Mouse (Mus musculus) heart, postnatal 10 days (tissue): ENCODE results near the gene Bhlha15. TPM values are rescaled to one million over a fixed set of nuclear protein-coding genes. Genes with fewer than 3 reads are reported as not detected.

ENCODE experiments used
- DNase-seq, 2 experiments: peaks; one replicate each; pipeline ENCODE4 v3.0.0; 2021
- intact Hi-C: fragments of 180-260 bp; cut with DNase I; formaldehyde crosslinking; loops from one replicate; pipeline ENCODE4 v1.15.1; 2025
- total RNA-seq, 2 experiments: library from RNA; stranded (reverse); gene quantifications; 2 replicates each; pipeline ENCODE4 v1.2.3; 2021

The Bhlha15 gene
- total RNA-seq, 2 experiments from 2014 or later = not detected

GRCm38 (mm10) chr5:144189327-144189726 is 759 bp upstream of the Bhlha15 start:
- intact Hi-C loops = no loop called here

GRCm38 (mm10) chr5:144191026-144191425 is 940 bp downstream of the Bhlha15 start:
- intact Hi-C loops = no loop called here
- DNase-seq = no peak

More at GRCm38 (mm10) chr5:144189327-144189726, 759 bp upstream of the Bhlha15 start:
- no peak for DNase-seq

GRCm38 (mm10) chr5:144192673-144193072 is 2.6 kb downstream of the Bhlha15 start:
- intact Hi-C loops = no loop called here
- DNase-seq = no peak

DNA sequence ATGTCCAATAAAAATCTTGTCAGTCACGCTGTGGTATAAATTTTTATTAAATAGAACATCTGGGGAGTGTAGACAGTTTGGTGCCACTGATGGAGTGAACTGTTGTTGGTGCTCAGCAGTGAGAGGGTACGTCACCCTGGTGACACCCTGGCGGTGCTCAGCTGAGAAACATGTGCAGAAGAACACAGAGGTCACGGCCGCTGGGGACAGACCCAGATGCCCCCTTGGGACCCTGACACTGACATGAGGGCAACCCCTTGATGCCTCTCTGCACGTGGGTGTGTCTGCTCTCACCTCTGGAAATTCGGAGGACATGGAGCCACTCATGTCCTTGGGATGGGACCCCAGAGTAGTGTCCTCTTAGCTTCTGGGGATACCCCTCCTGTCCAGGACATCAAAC is 4.3 kb downstream of the Bhlha15 start:
- no peak for DNase-seq
- intact Hi-C loops = no loop called here

- no peak for DNase-seq
- intact Hi-C loops = no loop called here
Measured at GRCm38 (mm10) chr5:144195567-144195966, 5.5 kb downstream of the Bhlha15 start.

GRCm38 (mm10) chr5:144200616-144201015 is 10.5 kb downstream of the Bhlha15 start:
- intact Hi-C loops = no loop called here
- DNase-seq = no peak

DNA sequence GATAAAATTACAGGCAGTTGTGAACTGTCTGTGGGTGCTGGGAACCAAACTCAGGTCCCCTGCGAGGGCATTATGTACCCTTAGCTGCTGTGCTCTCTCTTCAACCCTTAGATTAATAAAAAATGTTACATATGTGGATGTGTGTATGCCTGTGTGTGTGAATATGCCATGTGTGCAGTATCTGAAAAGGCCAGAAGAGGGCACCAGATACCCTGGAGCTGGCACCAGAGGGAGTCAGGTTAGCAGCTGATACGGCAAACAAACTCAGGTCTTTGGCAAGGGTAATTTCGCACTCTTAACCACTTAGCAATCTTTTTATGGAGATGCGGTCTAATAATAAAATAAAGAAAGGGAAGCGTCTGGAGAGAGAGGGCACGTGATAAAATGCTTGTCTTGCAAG is 12.3 kb downstream of the Bhlha15 start:
- intact Hi-C loops = no loop called here
- DNase-seq = no peak

GRCm38 (mm10) chr5:144203398-144203959 is 13.4 kb downstream of the Bhlha15 start:
- intact Hi-C loops = no loop called here
- DNase-seq = no peak

- DNase-seq = no peak
- intact Hi-C loops = no loop called here
Measured at GRCm38 (mm10) chr5:144204303-144204702, 14.2 kb downstream of the Bhlha15 start.

DNA sequence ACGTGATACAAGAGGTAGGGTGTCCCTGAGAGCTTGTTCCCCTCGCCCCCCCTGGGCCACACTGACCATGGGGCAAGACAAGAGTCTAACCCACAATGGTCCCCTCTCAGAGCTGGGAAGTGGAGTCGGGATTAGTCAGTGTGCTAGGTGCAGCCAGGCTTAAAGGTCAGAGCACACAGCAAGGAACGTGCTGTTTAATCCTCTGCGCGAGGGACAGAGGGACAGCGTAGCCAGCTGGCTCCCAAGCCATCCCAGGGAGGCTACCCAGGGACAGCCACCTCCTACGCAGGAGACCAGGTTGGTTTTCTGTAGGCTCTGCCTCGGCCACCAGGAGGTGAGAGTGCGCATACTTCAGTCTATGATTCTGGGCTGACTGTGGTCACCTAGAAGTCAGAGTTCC is 14.8 kb downstream of the Bhlha15 start:
- DNase-seq = no peak
- intact Hi-C loops = no loop called here

DNA sequence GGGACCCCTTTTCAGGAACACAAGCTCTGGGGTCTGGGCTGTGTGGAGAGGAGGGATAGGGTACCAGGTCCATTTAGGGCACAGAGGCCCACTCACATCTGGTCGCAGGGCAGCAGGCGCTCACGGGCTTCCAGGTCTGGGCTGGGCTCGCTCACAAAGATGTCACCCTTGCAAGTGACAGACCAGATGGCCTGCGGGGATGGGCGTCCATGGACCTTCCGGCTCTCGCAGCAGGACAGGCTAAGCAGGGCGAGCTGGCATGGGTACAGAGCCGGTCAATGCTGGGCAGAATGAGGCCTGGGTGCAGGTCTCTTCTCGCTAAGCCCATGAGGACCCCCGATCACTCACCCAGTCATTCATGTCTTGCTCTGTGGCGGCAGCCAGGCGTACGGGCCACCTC is 16.0 kb downstream of the Bhlha15 start:
- intact Hi-C loops = loop anchor here (2.0 kb wide), 1 partner anchor 529 kb away; no protein-coding TSS in a partner anchor
- DNase-seq = no peak

DNA sequence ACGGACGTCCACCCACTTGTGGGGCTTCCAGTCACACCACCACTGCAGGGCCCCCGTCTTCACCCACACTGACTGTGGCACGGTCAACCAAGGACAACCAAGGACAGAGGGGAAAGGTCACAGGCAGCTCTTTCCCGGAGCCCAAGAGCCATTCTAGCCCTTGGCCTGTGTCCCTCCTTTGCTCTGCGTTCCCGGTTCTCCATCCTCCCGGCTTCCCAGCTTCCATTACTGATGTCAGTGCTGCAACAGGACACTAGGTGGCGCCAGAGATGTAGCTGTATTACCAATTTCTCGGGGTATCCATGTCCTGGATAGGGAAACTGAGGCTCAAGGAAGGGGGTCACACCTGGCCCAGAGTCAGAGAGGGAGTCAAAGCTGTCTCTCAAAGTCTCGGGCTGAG is 17.4 kb downstream of the Bhlha15 start:
- intact Hi-C loops = loop anchor here (2.0 kb wide), 1 partner anchor 527 kb away; no protein-coding TSS in a partner anchor
- peak in 1 of 2 experiments; percentile 64 for DNase-seq

GRCm38 (mm10) chr5:144214453-144214852 is 24.4 kb downstream of the Bhlha15 start:
- intact Hi-C loops = loop anchor here (5.0 kb wide), 1 partner anchor 172 kb away; no protein-coding TSS in a partner anchor
- DNase-seq = peak; percentile 64 to 82

DNA sequence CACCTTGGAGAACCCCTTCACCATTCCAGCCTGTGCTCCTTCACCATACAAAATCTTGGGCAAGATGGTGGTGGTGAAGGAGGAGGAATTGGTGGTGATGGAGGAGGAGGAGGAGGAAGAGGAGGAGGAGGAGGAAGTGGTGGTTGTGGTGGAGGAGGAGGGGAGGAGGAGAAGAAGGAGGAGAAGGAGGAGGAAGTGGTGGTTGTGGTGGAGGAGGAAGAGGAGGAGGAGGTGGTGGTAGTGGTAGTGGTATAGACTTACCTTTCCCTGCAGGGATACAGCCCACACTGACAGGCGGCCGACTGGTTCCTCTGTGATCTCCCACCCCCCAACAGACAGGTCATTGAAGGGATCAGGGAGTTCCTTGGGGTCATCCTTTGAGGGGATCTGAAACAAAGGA is 25.9 kb downstream of the Bhlha15 start:
- intact Hi-C loops = no loop called here
- DNase-seq = no peak

- DNase-seq = no peak
- intact Hi-C loops = no loop called here
Measured at GRCm38 (mm10) chr5:144218061-144218460, 28.0 kb downstream of the Bhlha15 start.

GRCm38 (mm10) chr5:144219306-144219705 is 29.2 kb downstream of the Bhlha15 start:
- peak; percentile 24 to 32 for DNase-seq
- intact Hi-C loops = no loop called here

- intact Hi-C loops = no loop called here
- no peak for DNase-seq
Measured at GRCm38 (mm10) chr5:144219936-144220335, 29.9 kb downstream of the Bhlha15 start.

DNA sequence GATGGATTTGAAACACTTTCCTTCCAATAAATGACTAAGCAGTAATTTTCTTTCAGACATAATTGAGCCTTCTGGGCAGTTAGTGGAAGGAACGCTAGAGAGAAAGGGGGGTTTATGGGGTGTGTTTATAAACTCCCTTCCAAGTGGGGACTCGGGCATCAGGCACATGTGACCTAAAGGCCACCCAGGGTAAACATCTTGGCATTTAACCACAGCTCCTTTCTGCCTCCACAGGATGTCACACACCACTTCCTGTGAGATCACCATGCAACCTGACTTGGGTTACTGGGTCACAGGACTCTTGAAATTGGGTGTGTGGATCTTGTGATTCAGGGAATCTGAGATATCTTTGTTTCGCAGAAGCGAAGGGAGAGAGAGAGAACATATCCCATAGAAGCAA is 31.2 kb downstream of the Bhlha15 start:
- DNase-seq = peak; percentile 31 to 41
- intact Hi-C loops = no loop called here

- intact Hi-C loops = loop anchor here (2.0 kb wide), 1 partner anchor 32 kb away; no protein-coding TSS in a partner anchor
- DNase-seq = peak; percentile 69
Measured at GRCm38 (mm10) chr5:144222811-144223502, 32.9 kb downstream of the Bhlha15 start.

DNA sequence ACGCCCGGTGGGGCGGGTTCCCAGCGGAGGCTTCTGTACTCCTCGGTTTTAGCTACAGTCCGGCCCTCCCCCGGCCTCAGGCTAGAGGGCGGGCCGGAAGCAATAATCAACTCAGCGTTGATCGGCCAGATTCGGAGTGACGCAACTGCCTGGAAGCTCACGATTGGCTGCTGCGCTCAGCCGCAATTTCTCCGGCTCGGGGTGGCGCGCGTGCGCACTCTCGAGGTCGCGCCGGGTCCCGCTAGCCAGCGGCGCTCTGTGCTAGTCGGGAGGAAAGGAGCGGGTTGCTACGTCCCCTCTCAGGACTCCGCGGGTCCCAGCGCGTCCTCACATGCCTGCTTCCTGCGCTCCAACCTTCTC is 33.4 kb downstream of the Bhlha15 start, which contains the start of gene Tecpr1:
Tecpr1 (minus strand) TSS at position 113 of the 360 bp plus-strand sequence.
- intact Hi-C loops = loop anchor here (2.0 kb wide), 1 partner anchor 31 kb away; no protein-coding TSS in a partner anchor
- DNase-seq = peak; percentile 96 to 97

- intact Hi-C loops = loop anchor here (2.0 kb wide), 1 partner anchor 31 kb away; no protein-coding TSS in a partner anchor
- no peak for DNase-seq
Measured at GRCm38 (mm10) chr5:144223899-144224816, 34.1 kb downstream of the Bhlha15 start.
